Mouse (Mus musculus) neural tube, embryonic 11.5 days (tissue): ENCODE data around the gene Epha4. TPM values are rescaled to one million over a fixed set of nuclear protein-coding genes. Genes with fewer than 3 reads are reported as not detected.

Experiments
- ATAC-seq: fragments of 200-750 bp; cut with Nextera tagmentation; 2 replicates; pipeline ENCODE4 v1.8.0; 2017; ENCODE audit warnings: moderate number of reproducible peaks, mild to moderate bottlenecking, moderate TSS enrichment, moderate library complexity; ENCODE audit not compliant: insufficient read depth, low FRiP score, low TSS enrichment
- DNase-seq: peaks from one replicate; pipeline ENCODE4 v3.0.0-alpha.2; 2015; ENCODE audit warnings: low spot score
- H3K27ac ChIP-seq: fragments of 300-500 bp; sonication (generic); 2 replicates; pipeline ENCODE4 v1.5.1; 2014; ENCODE audit warnings: low read depth, mild to moderate bottlenecking, low read length
- H3K27me3 ChIP-seq: fragments of 300-500 bp; sonication (generic); 2 replicates; pipeline ENCODE4 v1.6.1; 2014; ENCODE audit warnings: mild to moderate bottlenecking, low read length, mixed read lengths; ENCODE audit not compliant: control insufficient read depth, insufficient read depth
- H3K36me3 ChIP-seq: fragments of 300-500 bp; sonication (generic); 2 replicates; pipeline ENCODE4 v1.6.1; 2014; ENCODE audit warnings: mild to moderate bottlenecking, low read length, moderate library complexity, mixed read lengths; ENCODE audit not compliant: control insufficient read depth, insufficient read depth
- H3K4me1 ChIP-seq: fragments of 300-500 bp; sonication (generic); 2 replicates; pipeline ENCODE4 v1.6.1; 2014; ENCODE audit warnings: low read length, mixed read lengths; ENCODE audit not compliant: control insufficient read depth, insufficient read depth
- H3K4me2 ChIP-seq: fragments of 300-500 bp; sonication (generic); 2 replicates; pipeline ENCODE4 v1.6.1; 2014; ENCODE audit warnings: low read depth, mild to moderate bottlenecking, moderate library complexity
- H3K4me3 ChIP-seq: fragments of 300-500 bp; sonication (generic); 2 replicates; pipeline ENCODE4 v1.5.1; 2014; ENCODE audit warnings: low read depth, low read length
- H3K9ac ChIP-seq: fragments of 300-500 bp; sonication (generic); 2 replicates; pipeline ENCODE4 v1.6.1; 2014; ENCODE audit warnings: mild to moderate bottlenecking, low read length
- H3K9me3 ChIP-seq: fragments of 300-500 bp; sonication (generic); 2 replicates; pipeline ENCODE4 v1.6.1; 2016; ENCODE audit warnings: low read length; ENCODE audit not compliant: control insufficient read depth
- whole genome bisulfite sequencing: fragments of 180-500 bp; shearing (Covaris S2); extraction: QIAGEN DNeasy Blood & Tissue Kit; methylation state at CpG from one replicate; pipeline ENCODE4 v1.1.7; 2014; 5-methylcytosine and 5-hydroxymethylcytosine counted together
- polyA plus RNA-seq: library from polyadenylated mRNA; unstranded; fragments of >200 nt; fragmentation: Nextera tagmentation; extraction: Ambion mirVana; gene quantifications from 2 replicates; pipeline ENCODE4 v1.2.1, GENCODE M21; 2014

Gene Epha4
- polyA plus RNA-seq, 1 experiment from 2014 or later: 26.6 TPM

- no peak overlapping the region for H3K4me2 ChIP-seq
- WGBS: 65% methylated on average over 1 of the region's 1 CpGs
These were observed 67.8 kb downstream of the Epha4 start for GRCm38 (mm10) chr1:77447061-77447614.

GRCm38 (mm10) chr1:77446438-77446837 is 68.5 kb downstream of the Epha4 start:
- Histone ChIP-seq H3K36me3 (no peaks in the 10 kb centered on the region), H3K27ac (no peak overlapping the region), H3K4me2 (no peak overlapping the region), H3K4me3 (no peak overlapping the region), H3K9me3 (no peaks in the 10 kb centered on the region), H3K4me1 (peaks cover 11% of the 10 kb centered on the region), H3K27me3 (no peaks in the 10 kb centered on the region), H3K9ac (no peak overlapping the region)
- 58% methylated on average over 12 of the region's 12 CpGs for WGBS
- ATAC-seq: no peak
- no peak for DNase-seq

More at GRCm38 (mm10) chr1:77447061-77447614, 67.8 kb downstream of the Epha4 start:
- H3K36me3 ChIP-seq: no peaks in the 10 kb centered on the region
- no peak overlapping the region for H3K9ac ChIP-seq
- H3K27me3 ChIP-seq: no peaks in the 10 kb centered on the region
- no peak for ATAC-seq
- peaks cover 8% of the 10 kb centered on the region; the same call in 1 of the 2 replicates for H3K4me1 ChIP-seq
- DNase-seq: no peak
- H3K9me3 ChIP-seq: no peaks in the 10 kb centered on the region
- no peak overlapping the region for H3K27ac ChIP-seq
- no peak overlapping the region for H3K4me3 ChIP-seq

- no peak overlapping the region for H3K4me2 ChIP-seq
- H3K36me3 ChIP-seq: no peaks in the 10 kb centered on the region
- H3K9ac ChIP-seq: no peak overlapping the region
- H3K9me3 ChIP-seq: no peaks in the 10 kb centered on the region
- WGBS: 87% methylated on average over 9 of the region's 9 CpGs
- H3K4me1 ChIP-seq: peaks cover 18% of the 10 kb centered on the region
- H3K27me3 ChIP-seq: no peaks in the 10 kb centered on the region
- ATAC-seq: no peak
- H3K4me3 ChIP-seq: no peak overlapping the region
- H3K27ac ChIP-seq: no peak overlapping the region
- no peak for DNase-seq
These were observed 70.2 kb downstream of the Epha4 start for GRCm38 (mm10) chr1:77444648-77445047.

- 15% methylated on average over 4 of the region's 4 CpGs for WGBS
- ATAC-seq: no peak
- H3K27me3 ChIP-seq: no peaks in the 10 kb centered on the region
- no peak overlapping the region for H3K4me2 ChIP-seq
- H3K9ac ChIP-seq: no peak overlapping the region
- no peaks in the 10 kb centered on the region for H3K36me3 ChIP-seq
- H3K9me3 ChIP-seq: no peaks in the 10 kb centered on the region
- no peak overlapping the region for H3K4me3 ChIP-seq
- peaks cover 18% of the 10 kb centered on the region for H3K4me1 ChIP-seq
- DNase-seq: no peak
- no peak overlapping the region for H3K27ac ChIP-seq
These were observed 72.9 kb downstream of the Epha4 start for GRCm38 (mm10) chr1:77441987-77442386.

DNA sequence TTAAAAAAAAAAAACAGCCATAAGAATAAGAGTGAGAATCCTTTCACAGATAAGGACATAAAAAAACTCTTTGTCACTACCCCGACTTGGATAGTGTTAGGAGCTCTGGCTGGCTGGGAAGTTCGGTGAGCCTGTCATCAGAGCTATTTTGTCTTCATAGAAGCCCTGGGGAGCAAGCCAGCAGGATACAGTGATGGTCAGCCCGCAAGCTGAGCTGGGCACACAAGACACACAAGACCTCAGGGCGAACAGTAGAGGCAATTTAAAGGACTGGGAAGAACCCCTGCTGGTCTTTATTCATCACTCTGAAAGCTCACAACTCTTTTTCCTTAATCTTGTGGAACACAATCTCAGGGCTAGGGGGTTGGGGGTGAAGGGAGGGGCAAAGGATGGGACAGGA is 73.5 kb downstream of the Epha4 start:
- ATAC-seq: no peak
- Histone ChIP-seq H3K4me3 (no peak overlapping the region), H3K4me2 (no peak overlapping the region), H3K36me3 (no peaks in the 10 kb centered on the region), H3K27ac (no peak overlapping the region), H3K9ac (no peak overlapping the region), H3K9me3 (no peaks in the 10 kb centered on the region), H3K27me3 (no peaks in the 10 kb centered on the region), H3K4me1 (peaks cover 12% of the 10 kb centered on the region)
- DNase-seq: no peak
- WGBS: 4% methylated on average over 4 of the region's 4 CpGs

- H3K9me3 ChIP-seq: no peaks in the 10 kb centered on the region
- DNase-seq (no peak), ATAC-seq (no peak)
- H3K4me1 ChIP-seq: peaks cover 11% of the 10 kb centered on the region; the same call in 1 of the 2 replicates
- H3K27me3 ChIP-seq: no peaks in the 10 kb centered on the region
- H3K4me3 ChIP-seq: no peak overlapping the region
- 21% methylated on average over 10 of the region's 10 CpGs for WGBS
- no peaks in the 10 kb centered on the region for H3K36me3 ChIP-seq
- no peak overlapping the region for H3K27ac ChIP-seq
- H3K4me2 ChIP-seq: no peak overlapping the region
- no peak overlapping the region for H3K9ac ChIP-seq
These were observed 74.4 kb downstream of the Epha4 start for GRCm38 (mm10) chr1:77440512-77440911.

- H3K27me3 ChIP-seq: no peaks in the 10 kb centered on the region
- no peak overlapping the region for H3K4me3 ChIP-seq
- H3K4me1 ChIP-seq: peaks cover 17% of the 10 kb centered on the region; the same call in 1 of the 2 replicates
- no peak overlapping the region for H3K27ac ChIP-seq
- DNase-seq: no peak
- no peaks in the 10 kb centered on the region for H3K36me3 ChIP-seq
- ATAC-seq: no peak
- 87% methylated on average over 3 of the region's 3 CpGs for WGBS
- no peak overlapping the region for H3K4me2 ChIP-seq
- no peak overlapping the region for H3K9ac ChIP-seq
- no peaks in the 10 kb centered on the region for H3K9me3 ChIP-seq
These were observed 75.4 kb downstream of the Epha4 start for GRCm38 (mm10) chr1:77439383-77440074.

GRCm38 (mm10) chr1:77438639-77439038 is 76.2 kb downstream of the Epha4 start:
- H3K4me3 ChIP-seq: no peak overlapping the region
- no peak overlapping the region for H3K9ac ChIP-seq
- no peak overlapping the region for H3K27ac ChIP-seq
- no peaks in the 10 kb centered on the region for H3K36me3 ChIP-seq
- no peaks in the 10 kb centered on the region for H3K9me3 ChIP-seq
- no peaks in the 10 kb centered on the region for H3K27me3 ChIP-seq
- ATAC-seq (no peak), DNase-seq (no peak)
- H3K4me1 ChIP-seq: peaks cover 17% of the 10 kb centered on the region; the same call in 1 of the 2 replicates
- H3K4me2 ChIP-seq: no peak overlapping the region
- 71% methylated on average over 4 of the region's 4 CpGs for WGBS
